Mouse (Mus musculus) ES-E14 (cell line): ENCODE measurements around the gene Rab4a. TPM values are rescaled to one million over a fixed set of nuclear protein-coding genes. Genes with fewer than 3 reads are reported as not detected.

Source experiments
- DNase-seq: peaks from one replicate; pipeline ENCODE4 v3.0.0-alpha.2; 2013; ENCODE audit warnings: low read depth, low spot score
- H3K27ac ChIP-seq: 2 replicates; pipeline ENCODE4 v1.5.1; 2012; ENCODE audit warnings: low read depth, mild to moderate bottlenecking, low read length, moderate library complexity, mixed read lengths; ENCODE audit not compliant: poor library complexity, insufficient read depth, severe bottlenecking
- H3K36me3 ChIP-seq: 2 replicates; pipeline ENCODE4 v1.6.1; 2012; ENCODE audit warnings: mild to moderate bottlenecking, low read length, moderate library complexity, mixed read lengths; ENCODE audit not compliant: control insufficient read depth, poor library complexity, insufficient read depth, severe bottlenecking
- H3K4me1 ChIP-seq, 2 experiments: fragments of 150-350 bp in 1 of 2; sonication (generic) in 1 of 2; 2 replicates each; pipeline ENCODE4 v1.6.1; 2012; ENCODE audit warnings: low read length in 2 of 2, mild to moderate bottlenecking in 1 of 2, mixed read lengths in 1 of 2; ENCODE audit not compliant: control insufficient read depth in 2 of 2, insufficient read depth in 2 of 2, poor library complexity in 1 of 2
- H3K4me3 ChIP-seq, 2 experiments: fragments of 150-350 bp in 1 of 2; sonication (generic) in 1 of 2; 2 replicates each; pipeline ENCODE4 v1.5.1; 2012; ENCODE audit warnings: low read length in 2 of 2, low read depth in 1 of 2, mild to moderate bottlenecking in 1 of 2, mixed read lengths in 1 of 2; ENCODE audit not compliant: insufficient read depth in 1 of 2, poor library complexity in 1 of 2, severe bottlenecking in 1 of 2
- H3K9ac ChIP-seq: 2 replicates; pipeline ENCODE4 v1.6.1; 2012; ENCODE audit warnings: low read depth, mild to moderate bottlenecking, low read length, mixed read lengths; ENCODE audit not compliant: poor library complexity, insufficient read depth, severe bottlenecking
- H3K9me3 ChIP-seq: fragments of 150-350 bp; sonication (generic); 2 replicates; pipeline ENCODE4 v1.6.1; 2012; ENCODE audit warnings: low read depth, mild to moderate bottlenecking, low read length; ENCODE audit not compliant: control insufficient read depth, insufficient read depth
- CHD2 ChIP-seq: IDR thresholded peaks from 2 replicates; pipeline ENCODE4 v1.6.1; 2014; ENCODE audit warnings: mild to moderate bottlenecking, low read depth, low read length, inconsistent platforms
- HCFC1 ChIP-seq: IDR thresholded peaks from 2 replicates; pipeline ENCODE4 v1.6.1; 2012; ENCODE audit warnings: low read length, inconsistent platforms, borderline replicate concordance; ENCODE audit not compliant: insufficient read depth
- MAFK ChIP-seq: IDR thresholded peaks from 2 replicates; pipeline ENCODE4 v1.6.1; 2014; ENCODE audit warnings: mild to moderate bottlenecking, low read depth, low read length, inconsistent platforms; ENCODE audit not compliant: insufficient read depth
- ZC3H11A ChIP-seq: IDR thresholded peaks from 2 replicates; pipeline ENCODE4 v1.6.1; 2012; ENCODE audit warnings: low read depth, mild to moderate bottlenecking, inconsistent platforms, low read length, borderline replicate concordance
- ZNF384 ChIP-seq: IDR thresholded peaks from 2 replicates; pipeline ENCODE4 v1.6.1; 2012; ENCODE audit warnings: low read depth, low read length, inconsistent platforms
- in situ Hi-C, 2 experiments: fragments of 600-800 bp; cut with MboI; formaldehyde crosslinking; loops; one replicate each; pipeline ENCODE4 v1.15.1; 2025; ENCODE audit warnings: low sequenced_read_pairs in 2 of 2, inconsistent platforms in 1 of 2; ENCODE audit not compliant: unreplicated experiment in 2 of 2
- total RNA-seq: library from RNA; depleted of rRNA; stranded (reverse); fragments of 300-350 nt; gene quantifications from 2 replicates; pipeline ENCODE4 v1.2.3, GENCODE M21; 2012

The Rab4a gene
- total RNA-seq, 1 experiment, result 29.6 TPM

- no peak for DNase-seq
- H3K9me3 ChIP-seq, result no peaks in the 10 kb centered on the region
- peaks cover 14 to 19% of the 10 kb centered on the region in 2 experiments; a peak in 3 of 4 replicates for H3K4me1 ChIP-seq
- in situ Hi-C loops, result no loop called here
- TF ChIP-seq ZC3H11A (no peak), CHD2 (no peak), HCFC1 (no peak)
- H3K9ac ChIP-seq, result peak overlapping the region; percentile 64; the same call in 1 of the 2 replicates
- H3K4me3 ChIP-seq, result peak overlapping the region; percentile 89 to 97
- H3K36me3 ChIP-seq, result no peaks in the 10 kb centered on the region
- H3K27ac ChIP-seq, result no peak overlapping the region; the same call in 1 of the 2 replicates
These were observed 522 bp upstream of the Rab4a start for GRCm38 (mm10) chr8:123805209-123805717.

- in situ Hi-C loops, result no loop called here
- H3K9ac ChIP-seq, result peak overlapping the region; percentile 90
- TF ChIP-seq MAFK (no peak), HCFC1 (no peak), ZC3H11A (no peak), ZNF384 (no peak), CHD2 (no peak)
- H3K9me3 ChIP-seq, result no peaks in the 10 kb centered on the region
- peaks cover 14 to 20% of the 10 kb centered on the region in 2 experiments; a peak in 3 of 4 replicates for H3K4me1 ChIP-seq
- no peaks in the 10 kb centered on the region for H3K36me3 ChIP-seq
- peak overlapping the region; percentile 89 to 97 for H3K4me3 ChIP-seq
- DNase-seq, result peak; percentile 47
- peak overlapping the region; percentile 94 for H3K27ac ChIP-seq
These were observed 670 bp downstream of the Rab4a start for GRCm38 (mm10) chr8:123806374-123806935.

GRCm38 (mm10) chr8:123807024-123807431 lies 1.2 kb downstream of the Rab4a start:
- H3K9ac ChIP-seq, result peak overlapping the region; percentile 65
- no peaks in the 10 kb centered on the region for H3K9me3 ChIP-seq
- TF ChIP-seq CHD2 (0 out of 2 replicates have a peak, but pooled peaks have one; percentile 29), HCFC1 (no peak), ZC3H11A (0 out of 2 replicates have a peak, but pooled peaks have one; percentile 0), ZNF384 (0 out of 2 replicates have a peak, but pooled peaks have one; percentile 10), MAFK (no peak)
- in situ Hi-C loops, result no loop called here
- peak overlapping the region; percentile 57 for H3K27ac ChIP-seq
- H3K4me3 ChIP-seq, result peak overlapping the region; percentile 89 to 97
- peak; percentile 35 for DNase-seq
- peaks cover 14 to 20% of the 10 kb centered on the region in 2 experiments; a peak in 3 of 4 replicates for H3K4me1 ChIP-seq
- H3K36me3 ChIP-seq, result no peaks in the 10 kb centered on the region

GRCm38 (mm10) chr8:123807852-123808573 lies 2.2 kb downstream of the Rab4a start:
- DNase-seq, result no peak
- no peak overlapping the region for H3K4me3 ChIP-seq
- no peaks in the 10 kb centered on the region for H3K9me3 ChIP-seq
- H3K9ac ChIP-seq, result no peak overlapping the region
- TF ChIP-seq MAFK, result no peak
- TF ChIP-seq ZC3H11A, result no peak
- no peak for TF ChIP-seq ZNF384
- TF ChIP-seq CHD2, result no peak
- TF ChIP-seq HCFC1, result no peak
- H3K27ac ChIP-seq, result no peak overlapping the region
- in situ Hi-C loops, result no loop called here
- no peaks in the 10 kb centered on the region for H3K36me3 ChIP-seq
- peaks cover 14 to 21% of the 10 kb centered on the region in 2 experiments; a peak in 3 of 4 replicates for H3K4me1 ChIP-seq
